Mouse (Mus musculus) lung, adult 18-20 months (tissue): Measurements from ENCODE around the gene Epb41l1.
A peak's percentile ranks its signal among the peaks of the same experiment; 100 is the strongest.
"Not testable (repeated sequence)": the region's sequence is repeated elsewhere in the genome, so short reads cannot be mapped to it uniquely, and the experiment has no call there.

Source experiments
- DNase-seq, 2 experiments: peaks; one replicate each; pipeline ENCODE4 v3.0.0; 2022; ENCODE audit warnings: mixed read lengths in 2 of 2

Epb41l1 gene

DNA sequence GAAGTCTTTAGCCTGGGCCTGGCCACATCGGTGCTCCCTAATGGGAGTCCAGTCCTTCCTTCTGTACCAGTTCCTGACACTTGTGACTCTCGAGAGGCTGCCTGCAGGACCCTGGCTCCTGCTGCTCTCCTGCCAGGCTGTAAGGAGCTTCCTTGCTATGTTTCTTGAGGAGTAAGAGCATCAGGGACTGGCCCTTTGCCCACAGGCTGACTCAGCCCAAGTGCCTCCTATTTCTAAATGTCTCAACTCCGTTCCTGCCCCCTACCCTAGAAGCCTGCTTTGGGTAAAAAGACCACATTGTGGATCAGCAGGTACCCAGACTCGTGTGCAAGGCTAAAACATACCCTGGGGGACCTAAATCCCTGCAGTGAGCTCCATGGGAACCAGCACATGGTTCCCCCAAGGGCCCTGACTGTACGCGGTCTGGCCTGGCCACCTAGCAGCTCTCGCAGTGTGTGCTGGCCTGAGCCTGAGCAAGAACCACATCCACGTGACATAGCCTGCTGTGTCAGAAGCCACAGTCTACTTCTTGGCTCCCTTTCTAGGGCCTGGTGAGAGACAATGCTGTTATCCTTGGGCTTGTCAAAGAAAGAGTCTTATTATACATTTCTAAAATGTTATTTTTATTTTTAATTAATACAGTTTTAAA is 67.6 kb downstream of the Epb41l1 start:
- DNase-seq, result no peak

DNA sequence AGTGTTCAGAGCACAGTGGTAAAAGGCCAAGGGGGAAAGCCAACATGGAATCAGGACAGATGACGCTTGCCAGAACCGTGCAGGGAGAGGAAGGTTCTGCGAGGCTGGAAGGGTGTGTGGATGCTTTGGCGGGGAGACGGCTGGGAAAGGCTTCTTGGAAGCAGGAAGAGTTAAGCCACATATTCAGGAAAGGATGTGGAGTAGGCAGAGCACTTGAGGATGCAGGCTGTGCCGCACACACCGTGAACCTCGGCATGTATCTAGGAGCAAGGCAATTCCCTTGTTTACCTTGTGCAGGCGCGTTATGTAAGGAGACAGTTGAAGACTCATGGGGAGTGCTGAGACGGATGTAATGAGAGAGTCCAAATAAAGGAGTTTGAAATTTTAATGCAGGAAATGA is 69.5 kb downstream of the Epb41l1 start:
- no peak for DNase-seq

DNA sequence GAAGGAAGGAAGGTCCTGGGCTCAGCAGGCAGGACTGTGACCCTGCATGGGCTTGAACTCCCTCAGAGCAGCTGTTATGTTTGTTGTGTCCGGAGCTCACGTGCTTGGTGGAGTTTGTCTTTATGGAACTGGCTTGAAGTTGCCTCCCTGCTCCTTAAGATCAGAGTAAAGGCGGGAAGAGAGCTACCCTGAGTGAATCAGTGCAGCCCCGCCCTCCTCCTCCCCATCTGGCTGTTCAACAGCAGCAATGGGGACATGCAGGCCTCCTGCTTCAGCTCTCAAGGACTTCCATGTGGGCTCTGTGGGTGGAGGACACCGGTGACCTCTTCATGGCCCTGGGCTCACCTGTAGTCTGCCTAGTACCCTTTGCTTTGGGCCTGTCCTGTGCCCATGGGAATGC is 71.1 kb downstream of the Epb41l1 start:
- no peak for DNase-seq

DNA sequence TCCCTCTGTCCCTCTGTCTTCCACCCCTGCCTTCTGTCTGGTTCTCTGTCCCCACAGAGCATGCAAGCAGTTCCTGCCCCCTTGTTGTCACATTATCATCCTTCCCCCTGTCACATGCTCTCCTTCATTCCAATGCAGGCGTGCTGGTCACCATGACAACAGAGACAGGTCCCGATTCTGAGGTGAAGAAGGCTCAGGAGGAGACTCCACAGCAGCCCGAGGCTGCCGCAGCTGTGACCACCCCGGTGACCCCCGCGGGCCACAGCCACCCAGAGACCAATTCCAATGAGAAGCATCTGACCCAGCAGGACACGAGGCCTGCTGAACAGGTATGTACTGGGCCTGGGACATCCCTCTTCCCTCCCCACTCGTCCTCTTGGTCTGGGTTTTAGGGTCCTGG is 73.1 kb downstream of the Epb41l1 start:
- DNase-seq, result no peak

DNA sequence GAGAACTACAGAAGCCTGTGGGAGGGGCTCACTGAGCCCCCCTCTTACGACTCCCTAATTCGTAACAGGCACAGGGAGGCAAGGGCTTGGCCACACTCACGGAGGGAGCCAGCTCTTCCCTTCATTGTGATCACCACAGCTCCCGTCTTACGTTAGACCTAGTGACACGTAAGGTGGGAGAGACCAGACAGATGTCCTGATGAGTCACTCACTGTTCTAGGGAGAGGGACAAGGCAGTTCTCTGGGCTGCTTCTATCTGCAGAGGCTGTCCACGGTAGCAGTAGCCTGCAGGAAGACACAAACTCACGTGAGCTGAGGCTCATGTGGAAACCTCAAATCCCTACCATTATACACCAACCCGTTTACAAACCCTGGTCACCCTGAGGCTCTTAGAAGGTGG is 73.8 kb downstream of the Epb41l1 start:
- DNase-seq, result no peak

DNA sequence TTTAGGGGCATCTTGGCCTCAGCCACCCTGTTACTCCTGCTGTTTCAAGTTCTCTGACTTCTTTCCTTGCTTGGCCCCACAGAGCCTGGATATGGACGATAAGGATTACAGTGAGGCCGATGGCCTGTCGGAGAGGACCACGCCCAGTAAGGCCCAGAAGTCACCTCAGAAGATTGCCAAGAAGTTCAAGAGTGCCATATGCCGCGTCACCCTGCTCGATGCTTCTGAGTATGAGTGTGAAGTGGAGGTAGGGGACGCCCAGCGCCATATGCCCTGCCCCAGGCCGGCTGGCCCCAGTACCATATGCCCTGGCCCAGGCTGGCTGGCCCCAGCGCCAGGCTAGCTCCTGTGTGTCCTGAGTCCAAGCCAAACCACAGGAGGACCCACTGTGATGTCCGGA is 74.2 kb downstream of the Epb41l1 start:
- no peak for DNase-seq

DNA sequence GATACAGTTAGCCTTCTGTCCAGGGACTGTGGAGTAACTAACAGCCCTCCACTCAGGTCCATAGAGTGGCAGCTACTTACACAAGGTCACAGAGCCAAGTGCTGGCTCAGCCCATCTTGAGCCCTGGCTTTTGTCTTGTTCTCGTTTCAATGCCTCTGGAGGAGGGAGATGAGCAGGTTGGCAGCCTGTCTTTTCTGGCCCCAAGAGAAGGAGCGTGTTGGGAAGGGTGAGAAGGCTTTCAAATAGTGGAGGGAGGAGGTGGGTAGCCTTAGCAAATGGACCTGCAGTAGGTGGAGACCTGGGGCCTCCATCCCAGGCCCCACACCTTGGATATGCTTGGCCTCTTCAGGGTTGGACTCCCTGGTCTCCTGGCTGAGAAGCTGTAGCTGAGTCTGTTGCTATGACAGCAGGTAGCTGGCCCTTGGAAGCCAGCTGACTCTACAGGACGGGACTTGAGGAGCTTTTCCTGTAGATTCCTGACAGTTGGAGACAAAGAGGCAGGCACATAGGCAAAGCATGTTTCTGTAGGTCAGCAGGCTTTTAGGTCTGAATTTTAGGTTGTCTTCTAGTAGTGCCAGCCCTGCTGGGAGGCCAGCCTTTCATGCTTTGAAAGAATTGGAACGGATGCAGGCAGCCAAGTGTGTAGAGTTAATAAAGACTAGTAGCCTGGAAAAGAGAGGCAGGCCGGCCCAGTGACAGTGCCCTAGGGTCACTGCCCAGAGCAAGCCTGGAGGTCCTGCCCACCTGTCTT is 76.3 kb downstream of the Epb41l1 start:
- DNase-seq, result no peak

DNA sequence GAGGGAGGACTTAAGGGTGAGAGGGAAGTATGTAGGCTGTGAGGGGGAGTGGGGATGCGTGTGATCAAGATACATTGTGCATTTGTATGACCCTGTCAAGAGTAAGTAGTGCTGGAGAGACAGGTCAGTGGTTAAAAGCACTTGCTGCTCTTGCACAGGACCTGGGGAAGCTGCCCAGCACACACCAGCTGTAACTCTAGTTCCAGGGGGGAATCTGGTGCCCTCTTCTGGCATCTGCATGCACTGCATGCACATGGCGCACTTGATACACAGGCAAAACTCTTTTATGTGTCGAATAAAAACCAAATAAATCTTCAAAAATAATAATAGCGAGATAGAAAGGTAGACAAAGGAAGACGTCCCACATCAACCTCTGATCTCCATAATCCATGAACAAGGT is 77.2 kb downstream of the Epb41l1 start:
- DNase-seq, result peak; percentile 44 to 52

DNA sequence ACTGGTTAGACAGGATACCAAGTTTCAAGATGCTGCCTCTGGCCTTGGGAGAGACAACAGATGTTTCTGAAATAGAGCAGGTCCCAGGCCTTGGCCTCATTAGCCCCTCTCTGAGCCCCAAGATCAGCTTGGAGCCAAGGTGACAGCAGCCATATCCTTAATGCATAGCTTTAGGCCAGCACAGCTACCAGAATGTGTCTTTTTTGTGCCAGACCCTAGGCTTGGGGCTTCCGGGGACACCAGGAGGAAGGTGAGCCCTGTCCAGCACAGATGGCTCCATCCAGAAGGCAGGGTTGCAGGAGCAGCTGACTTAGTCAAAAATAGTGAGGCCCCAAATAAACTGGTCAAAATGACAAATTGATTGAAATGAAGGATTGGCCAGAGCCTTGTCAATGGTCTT is 80.3 kb downstream of the Epb41l1 start:
- no peak for DNase-seq

DNA sequence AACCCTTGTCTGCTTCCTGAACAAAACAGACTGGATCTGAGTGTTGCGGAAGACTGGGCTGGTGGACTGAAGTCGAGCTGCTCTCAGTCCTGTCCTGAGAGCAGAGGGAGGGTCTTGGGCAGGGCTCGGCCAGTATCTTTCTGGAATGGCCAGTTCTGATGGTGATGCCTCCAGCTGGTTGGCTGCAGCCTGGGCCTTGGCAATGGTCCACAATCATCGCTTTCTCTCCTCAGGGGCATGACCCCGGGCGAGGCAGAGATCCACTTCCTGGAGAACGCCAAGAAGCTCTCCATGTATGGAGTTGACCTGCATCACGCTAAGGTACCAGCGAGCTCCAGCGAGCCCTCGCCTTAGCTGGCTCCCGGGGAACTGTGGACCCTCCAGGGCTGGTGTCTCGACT is 84.8 kb downstream of the Epb41l1 start:
- DNase-seq, result peak; percentile 51 to 55

DNA sequence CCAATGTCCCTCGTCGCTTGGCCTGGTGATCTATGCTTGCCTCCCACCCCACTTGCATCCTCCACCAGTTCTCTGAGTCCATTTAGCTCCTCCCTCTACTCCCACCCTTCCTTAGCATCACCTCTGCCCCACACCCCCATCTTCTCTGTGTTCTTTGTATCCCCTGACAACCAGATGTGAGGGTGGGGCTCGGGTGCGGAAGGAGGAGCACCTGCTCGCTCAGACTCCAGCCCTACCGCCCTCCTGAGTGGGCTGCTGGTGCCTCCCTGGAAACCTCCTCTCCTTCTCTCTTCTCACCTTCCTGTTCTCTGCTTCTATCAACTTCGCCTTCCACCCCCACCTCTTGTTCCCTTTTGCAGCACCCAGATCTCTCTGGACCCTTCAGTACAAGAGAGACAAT is 91.3 kb downstream of the Epb41l1 start:
- no peak for DNase-seq

DNA sequence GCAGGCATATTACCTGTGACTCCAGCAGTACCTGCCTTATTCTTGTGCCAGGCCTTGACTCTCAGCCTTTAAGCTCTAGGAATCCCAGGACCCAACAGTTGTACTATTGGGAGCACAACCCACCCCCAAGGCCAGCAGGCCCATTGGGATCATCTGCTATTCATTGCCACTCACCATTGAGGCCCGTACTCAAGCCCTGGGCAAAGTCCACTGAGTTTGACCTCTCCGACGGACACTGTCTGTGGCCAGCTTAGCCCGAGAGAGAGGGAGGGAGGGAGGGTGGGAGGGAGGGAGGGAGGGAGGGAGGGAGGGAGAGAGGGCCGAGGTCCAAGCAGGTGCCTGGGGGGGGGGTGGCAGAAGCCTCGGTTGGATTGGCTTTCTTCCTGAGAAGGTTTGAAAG is 91.9 kb downstream of the Epb41l1 start:
- DNase-seq, result no peak

DNA sequence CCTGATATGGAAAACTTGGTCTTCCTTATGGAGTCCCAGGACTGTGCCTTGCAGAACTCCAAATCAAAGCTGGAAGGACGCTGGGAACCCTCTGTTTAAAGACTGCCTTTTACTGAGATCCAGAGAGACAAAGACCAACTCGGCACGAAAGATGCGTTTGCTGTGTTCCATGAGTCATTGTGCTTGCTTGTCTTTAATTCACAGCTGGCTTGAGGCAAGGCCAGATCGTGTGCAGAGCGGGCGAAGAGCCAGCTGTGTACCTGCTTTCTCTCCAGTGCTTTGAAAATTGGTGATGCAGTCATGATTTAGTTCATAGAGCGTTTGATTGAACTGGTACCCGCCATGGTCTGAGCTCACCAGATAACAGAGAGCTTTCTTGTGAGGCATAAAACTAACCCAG is 94.4 kb downstream of the Epb41l1 start:
- no peak for DNase-seq

DNA sequence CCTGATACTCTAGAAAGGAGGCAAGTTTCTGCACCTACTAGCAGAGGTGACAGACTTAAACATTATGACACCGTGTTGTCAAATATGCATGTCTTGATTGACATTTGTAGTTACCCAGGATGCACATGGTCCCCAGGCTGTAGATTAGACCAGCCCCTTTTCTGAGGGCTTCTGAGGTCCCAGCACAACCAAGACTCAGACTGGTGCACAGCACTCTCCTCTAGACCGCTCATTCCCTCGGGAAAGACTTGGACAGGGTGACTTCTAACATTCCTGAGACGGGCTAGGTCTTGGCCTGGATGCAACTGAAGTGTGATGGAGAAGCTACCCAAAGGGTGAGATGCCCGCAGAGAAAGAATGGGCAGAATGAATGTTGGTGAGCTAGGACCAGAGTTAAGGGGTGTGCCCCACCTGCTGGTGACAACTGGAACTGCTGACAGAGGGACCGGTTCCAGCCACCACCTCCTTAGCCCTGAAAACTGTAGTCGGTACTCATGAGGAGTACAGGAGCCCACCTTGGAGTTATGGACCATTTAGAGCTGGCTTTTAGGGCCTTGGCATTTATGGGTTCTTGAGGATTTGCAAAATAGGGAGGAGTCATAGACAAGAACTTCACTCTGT is 95.0 kb downstream of the Epb41l1 start:
- peak; percentile 61 to 63 for DNase-seq

DNA sequence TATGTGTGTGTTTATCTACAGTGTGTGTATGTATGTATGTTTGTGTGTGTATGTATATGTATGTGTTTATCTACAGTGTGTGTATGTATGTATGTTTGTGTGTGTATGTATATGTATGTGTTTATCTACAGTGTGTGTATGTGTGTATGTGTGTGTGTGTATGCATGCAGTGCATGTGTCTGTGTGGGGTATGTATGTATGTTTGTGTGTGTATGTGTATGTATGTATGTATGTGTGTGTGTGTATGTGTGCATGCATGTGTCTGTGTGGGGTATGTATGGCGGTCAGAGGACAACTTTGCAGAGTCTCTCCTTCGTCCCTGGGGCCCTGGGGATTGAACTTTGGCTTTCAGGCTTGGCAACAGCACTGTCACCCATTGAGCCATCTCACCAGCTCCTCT is 96.0 kb downstream of the Epb41l1 start:
- not testable (repeated sequence) for DNase-seq

DNA sequence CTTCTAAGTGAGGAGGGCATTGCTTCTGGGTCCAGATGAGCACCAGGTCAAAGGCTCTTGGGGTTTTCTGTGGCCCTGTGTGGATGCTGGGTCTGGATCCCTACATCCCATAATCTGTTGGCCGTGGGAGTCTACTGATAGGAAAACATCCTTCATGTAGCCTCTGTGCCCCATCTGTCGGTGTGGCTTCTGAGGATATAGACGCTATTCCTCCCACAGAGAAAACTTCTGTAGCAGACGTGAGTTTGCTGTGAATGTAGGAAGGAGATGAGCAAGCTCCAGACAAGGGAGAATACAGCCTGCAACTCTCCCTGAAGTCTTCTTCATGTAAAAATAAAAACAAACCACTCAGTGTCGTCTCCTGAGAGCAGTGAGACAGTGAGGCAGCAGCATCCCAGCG is 97.6 kb downstream of the Epb41l1 start:
- no peak for DNase-seq

DNA sequence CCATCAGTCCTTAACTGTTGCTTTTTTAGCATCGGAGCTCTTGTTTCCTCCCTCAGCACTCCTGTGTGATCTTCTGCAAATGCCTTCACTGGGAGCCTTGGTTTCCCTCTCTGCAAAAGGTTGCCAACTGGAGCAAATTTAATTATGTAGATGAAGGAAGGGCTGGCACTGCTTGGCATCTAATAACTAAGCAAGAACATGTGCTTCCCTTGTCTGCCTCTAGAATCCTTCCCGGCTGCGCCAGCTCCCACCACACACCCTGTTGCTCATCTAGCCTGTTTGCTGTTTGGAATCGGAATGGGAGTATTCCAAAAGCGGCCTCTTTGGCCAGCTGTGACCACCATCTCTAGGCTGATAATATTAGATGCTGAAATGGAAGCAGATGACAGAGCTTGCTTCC is 98.9 kb downstream of the Epb41l1 start:
- no peak for DNase-seq

DNA sequence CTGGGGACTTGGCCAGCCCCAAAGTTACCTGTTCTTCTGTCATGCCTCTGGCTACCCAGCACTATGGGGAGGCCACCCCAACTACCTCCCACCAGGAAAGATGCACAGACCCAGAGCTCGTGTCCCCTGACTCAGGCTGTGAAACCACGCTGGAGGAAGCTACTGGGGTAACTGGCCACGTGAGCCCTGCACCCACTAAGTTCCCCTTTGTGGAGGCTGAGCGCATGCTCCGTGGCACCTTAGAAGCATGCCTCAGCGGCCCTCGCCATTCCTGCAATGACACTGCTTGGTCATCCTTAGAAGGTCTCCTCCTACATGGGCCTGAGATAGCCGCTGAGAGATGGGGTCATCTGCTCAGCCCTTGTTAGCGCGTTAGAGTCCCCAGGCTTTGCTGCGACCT is 102.3 kb downstream of the Epb41l1 start:
- no peak for DNase-seq

DNA sequence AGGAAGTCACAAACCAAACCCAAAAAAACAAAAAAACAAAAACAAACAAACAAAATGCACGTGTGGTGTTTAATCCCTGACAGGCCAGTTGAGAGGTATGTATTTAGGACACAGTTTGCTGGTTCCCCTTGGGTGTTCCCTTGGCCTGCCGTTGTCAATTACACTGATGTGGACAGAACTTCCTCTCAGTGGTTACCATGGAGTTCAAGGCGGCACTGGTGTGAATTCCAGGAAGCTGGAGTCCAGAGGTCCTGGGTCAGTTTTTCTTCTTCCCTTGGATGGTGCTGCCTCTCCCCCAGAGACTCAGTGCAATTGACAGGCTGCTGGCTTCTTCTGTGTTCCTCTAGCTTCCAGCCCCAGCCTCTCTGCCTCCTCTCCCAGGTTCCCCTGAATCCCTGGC is 103.4 kb downstream of the Epb41l1 start:
- peak; percentile 15 to 16 for DNase-seq

DNA sequence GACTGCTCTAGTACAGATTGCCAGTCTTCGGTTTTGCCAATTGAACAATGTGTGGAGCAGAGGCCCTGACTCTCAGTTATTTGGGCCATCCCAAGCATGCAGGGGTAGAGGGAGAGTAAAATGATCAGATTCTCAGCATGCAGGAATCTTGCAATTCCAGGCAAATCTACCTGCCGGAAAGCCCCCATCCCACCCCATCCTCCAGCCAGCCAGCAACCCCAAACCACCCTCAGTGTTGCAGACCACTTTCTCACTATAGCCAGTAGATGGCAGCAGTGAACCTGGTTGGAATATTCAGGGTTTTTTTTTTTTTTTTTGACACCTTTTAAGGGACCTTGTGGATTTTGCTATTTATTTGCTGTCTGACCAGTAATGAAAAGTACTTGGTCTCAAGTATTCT is 109.0 kb downstream of the Epb41l1 start:
- peak in 1 of 2 experiments; percentile 23 for DNase-seq

DNA sequence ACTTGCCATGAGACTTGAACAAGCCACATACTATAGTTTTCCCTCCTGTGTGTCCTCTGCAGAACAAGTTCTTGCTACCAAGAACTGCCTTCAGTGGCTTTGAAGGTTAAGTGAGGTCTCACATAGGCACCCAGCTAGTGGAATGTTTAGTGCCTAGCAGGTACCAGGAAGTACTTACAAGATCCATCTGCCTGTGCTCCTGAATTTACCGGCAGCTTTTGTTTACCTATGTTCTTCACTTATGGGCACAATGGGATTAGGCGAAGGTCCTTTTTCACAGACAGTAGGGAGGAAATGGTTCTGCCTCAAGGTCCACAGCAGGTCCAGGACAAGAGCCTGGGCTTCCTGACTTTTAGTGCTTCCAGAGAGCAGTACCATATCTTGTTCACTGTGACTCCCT is 112.5 kb downstream of the Epb41l1 start:
- peak in 1 of 2 experiments; percentile 15 for DNase-seq

DNA sequence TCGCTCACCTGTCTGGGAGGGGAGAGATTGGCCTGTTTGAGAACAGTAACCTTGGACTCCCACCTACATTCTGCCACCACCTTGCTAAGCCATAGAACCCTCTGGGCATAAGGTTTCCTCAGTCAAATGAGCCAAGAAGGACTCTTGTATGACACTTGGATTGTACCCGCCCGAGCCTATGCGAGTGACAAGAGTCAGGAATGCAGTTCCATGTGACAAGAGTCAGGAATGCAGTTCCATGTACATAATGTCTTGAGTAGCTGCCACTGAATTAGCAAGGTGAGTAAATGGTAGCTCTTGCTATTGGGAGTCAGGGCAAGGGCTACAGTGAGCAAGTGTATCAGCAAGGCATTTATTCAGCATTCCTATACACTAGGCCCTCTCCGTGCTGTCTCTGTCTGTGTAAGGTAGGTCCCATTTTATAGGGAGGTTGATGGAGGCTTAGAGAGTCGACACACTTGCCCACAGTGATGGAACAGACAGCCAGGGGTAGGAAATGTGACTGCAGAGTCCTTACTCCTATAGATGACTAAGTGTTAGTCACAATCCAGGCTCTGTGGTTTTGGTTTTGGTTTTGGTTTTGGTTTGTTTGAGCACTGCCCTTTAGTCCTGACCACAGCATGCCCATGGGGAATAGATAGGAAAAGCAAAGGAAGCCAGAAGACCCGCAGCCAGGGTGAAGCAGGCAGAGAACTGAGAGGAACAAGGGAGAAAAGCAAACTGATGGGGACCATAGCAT is 118.3 kb downstream of the Epb41l1 start:
- peak; percentile 26 to 41 for DNase-seq

DNA sequence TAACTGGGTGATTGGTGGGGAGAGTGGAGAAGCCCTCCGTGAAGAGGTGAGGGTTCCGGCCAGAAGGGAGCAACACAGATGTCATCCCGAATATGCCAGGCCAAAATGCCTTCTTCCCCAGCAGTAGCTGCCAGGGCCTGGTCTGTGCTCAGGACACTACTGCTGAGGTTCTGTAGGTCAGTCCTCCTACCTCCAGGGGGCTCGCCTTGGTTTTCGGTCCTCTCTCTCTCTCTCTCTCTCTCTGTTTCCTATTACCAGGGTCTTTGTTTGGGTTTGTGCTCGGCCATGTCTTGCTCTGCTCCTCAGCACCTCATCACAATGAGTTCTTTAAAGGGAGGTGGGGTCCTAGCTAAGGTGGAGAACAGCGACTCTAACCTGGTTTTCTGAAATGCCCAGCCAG is 120.3 kb downstream of the Epb41l1 start:
- DNase-seq, result no peak

DNA sequence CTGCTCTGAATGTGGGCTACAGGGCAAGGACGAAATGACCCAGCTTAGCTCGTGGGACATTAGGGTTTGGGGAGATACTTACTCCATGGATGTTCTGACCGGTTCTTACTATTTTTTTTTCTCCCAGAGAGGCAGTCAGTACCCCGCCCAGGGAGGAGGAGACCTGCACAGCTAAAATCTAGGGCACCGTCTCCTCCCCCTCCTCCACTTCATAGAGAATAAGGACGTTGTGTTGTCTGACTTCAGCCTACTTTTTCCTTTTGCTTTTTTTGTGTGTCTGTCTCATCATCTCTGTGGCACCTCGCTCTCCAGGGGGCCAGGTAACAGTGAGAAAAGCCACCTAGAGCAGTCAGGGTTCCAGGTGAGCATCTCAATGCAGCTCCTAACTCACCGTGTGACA is 121.7 kb downstream of the Epb41l1 start:
- no peak for DNase-seq
